Mouse (Mus musculus): Measurements from ENCODE around the gene Atf2. TPM values are rescaled to one million over a fixed set of nuclear protein-coding genes. Genes with fewer than 3 reads are reported as not detected.
"Not testable (repeated sequence)": the region's sequence is repeated elsewhere in the genome, so short reads cannot be mapped to it uniquely, and the experiment has no call there.

Gene Atf2
- total RNA-seq, 1 experiment from 2014 or later = 63.1 TPM

GRCm38 (mm10) chr2:73891701-73892463 is 557 bp downstream of the Atf2 start:
- peak; percentile 0 for ATAC-seq (replicated peaks; ENCODE audit: low read depth, poor library complexity, severe bottlenecking)

- ATAC-seq (replicated peaks; ENCODE audit: low read depth, poor library complexity, severe bottlenecking) = no peak
Observed at GRCm38 (mm10) chr2:73885997-73886396, 6.4 kb downstream of the Atf2 start.

GRCm38 (mm10) chr2:73877891-73878290 is 14.5 kb downstream of the Atf2 start:
- no peak for ATAC-seq (replicated peaks; ENCODE audit: low read depth, poor library complexity, severe bottlenecking)

- ATAC-seq (replicated peaks; ENCODE audit: low read depth, poor library complexity, severe bottlenecking) = peak; percentile 78
Observed at GRCm38 (mm10) chr2:73867764-73868487, 24.5 kb downstream of the Atf2 start.

- ATAC-seq (replicated peaks; ENCODE audit: low read depth, poor library complexity, severe bottlenecking) = no peak
Observed at GRCm38 (mm10) chr2:73860046-73860624, 32.3 kb downstream of the Atf2 start.

GRCm38 (mm10) chr2:73857352-73857751 is 35.1 kb downstream of the Atf2 start:
- ATAC-seq (replicated peaks; ENCODE audit: low read depth, poor library complexity, severe bottlenecking) = no peak

GRCm38 (mm10) chr2:73856246-73856645 is 36.2 kb downstream of the Atf2 start:
- ATAC-seq (replicated peaks; ENCODE audit: low read depth, poor library complexity, severe bottlenecking) = no peak

GRCm38 (mm10) chr2:73834406-73835015 is 57.9 kb downstream of the Atf2 start:
- no peak for ATAC-seq (replicated peaks; ENCODE audit: low read depth, poor library complexity, severe bottlenecking)

GRCm38 (mm10) chr2:73833284-73833683 is 59.2 kb downstream of the Atf2 start:
- no peak for ATAC-seq (replicated peaks; ENCODE audit: low read depth, poor library complexity, severe bottlenecking)

- peak; percentile 98 for ATAC-seq (replicated peaks; ENCODE audit: low read depth, poor library complexity, severe bottlenecking)
Observed at GRCm38 (mm10) chr2:73818742-73819141, 73.7 kb downstream of the Atf2 start.

GRCm38 (mm10) chr2:73807609-73808008 is 84.8 kb downstream of the Atf2 start:
- ATAC-seq (replicated peaks; ENCODE audit: low read depth, poor library complexity, severe bottlenecking) = no peak

- not testable (repeated sequence) for ATAC-seq (replicated peaks; ENCODE audit: low read depth, poor library complexity, severe bottlenecking)
Observed at GRCm38 (mm10) chr2:73800127-73800526, 92.3 kb downstream of the Atf2 start.

- ATAC-seq (replicated peaks; ENCODE audit: low read depth, poor library complexity, severe bottlenecking) = no peak
Observed at GRCm38 (mm10) chr2:73798786-73799185, 93.7 kb downstream of the Atf2 start.

- no peak for ATAC-seq (replicated peaks; ENCODE audit: low read depth, poor library complexity, severe bottlenecking)
Observed at GRCm38 (mm10) chr2:73798136-73798535, 94.3 kb downstream of the Atf2 start.

GRCm38 (mm10) chr2:73791846-73792630 is 100.4 kb downstream of the Atf2 start:
- ATAC-seq (replicated peaks; ENCODE audit: low read depth, poor library complexity, severe bottlenecking) = peak; percentile 39

GRCm38 (mm10) chr2:73790332-73790731 is 102.1 kb downstream of the Atf2 start:
- no peak for ATAC-seq (replicated peaks; ENCODE audit: low read depth, poor library complexity, severe bottlenecking)

- no peak for ATAC-seq (replicated peaks; ENCODE audit: low read depth, poor library complexity, severe bottlenecking)
Observed at GRCm38 (mm10) chr2:73788395-73788794, 104.0 kb downstream of the Atf2 start.

GRCm38 (mm10) chr2:73782371-73782905 is 110.0 kb downstream of the Atf2 start:
- no peak for ATAC-seq (replicated peaks; ENCODE audit: low read depth, poor library complexity, severe bottlenecking)

GRCm38 (mm10) chr2:73780321-73781010 is 112.0 kb downstream of the Atf2 start:
- no peak for ATAC-seq (replicated peaks; ENCODE audit: low read depth, poor library complexity, severe bottlenecking)

All from common myeloid progenitor, adult 5-6 weeks (primary cell).